Mouse (Mus musculus) lung, embryonic 16.5 days (tissue): ENCODE results near the gene Gm13178. TPM values are rescaled to one million over a fixed set of nuclear protein-coding genes. Genes with fewer than 3 reads are reported as not detected.

Experiments used
- ATAC-seq: fragments of 200-750 bp; cut with Nextera tagmentation; 2 replicates; pipeline ENCODE4 v1.8.0; 2017; ENCODE audit warnings: low read depth, mild to moderate bottlenecking, moderate library complexity
- H3K27ac ChIP-seq: fragments of 300-500 bp; sonication (generic); 2 replicates; pipeline ENCODE4 v1.5.1; 2014; ENCODE audit warnings: mild to moderate bottlenecking, control low read depth, low read length
- H3K27me3 ChIP-seq: fragments of 300-500 bp; sonication (generic); 2 replicates; pipeline ENCODE4 v1.6.1; 2014; ENCODE audit warnings: low read depth, low read length, mixed read lengths; ENCODE audit not compliant: control insufficient read depth, insufficient read depth
- H3K36me3 ChIP-seq: fragments of 300-500 bp; sonication (generic); 2 replicates; pipeline ENCODE4 v1.6.1; 2014; ENCODE audit warnings: low read length; ENCODE audit not compliant: control insufficient read depth, insufficient read depth
- H3K4me1 ChIP-seq: fragments of 300-500 bp; sonication (generic); replicated peaks from 2 replicates; pipeline ENCODE4 v1.6.1; 2014; ENCODE audit warnings: low read length, mixed read lengths; ENCODE audit not compliant: control insufficient read depth, insufficient read depth
- H3K4me2 ChIP-seq: fragments of 300-500 bp; sonication (generic); 2 replicates; pipeline ENCODE4 v1.6.1; 2014; ENCODE audit warnings: low read depth, low read length, control low read depth
- H3K4me3 ChIP-seq: fragments of 300-500 bp; sonication (generic); 2 replicates; pipeline ENCODE4 v1.5.1; 2014; ENCODE audit warnings: mild to moderate bottlenecking, low read length, control low read depth
- H3K9ac ChIP-seq: fragments of 300-500 bp; sonication (generic); 2 replicates; pipeline ENCODE4 v1.6.1; 2014; ENCODE audit warnings: low read length, control low read depth
- H3K9me3 ChIP-seq: fragments of 300-500 bp; sonication (generic); 2 replicates; pipeline ENCODE4 v1.6.1; 2016; ENCODE audit warnings: low read length; ENCODE audit not compliant: control insufficient read depth
- WGBS: fragments of 180-500 bp; shearing (Covaris S2); extraction: QIAGEN DNeasy Blood & Tissue Kit; methylation state at CpG from one replicate; pipeline ENCODE4 v1.1.7; 2014; 5-methylcytosine and 5-hydroxymethylcytosine counted together
- polyA plus RNA-seq: library from polyadenylated mRNA; unstranded; fragments of >200 nt; fragmentation: Nextera tagmentation; extraction: Ambion mirVana; gene quantifications from 2 replicates; pipeline ENCODE4 v1.2.1, GENCODE M21; 2015

Gm13178 gene
- not detected in 2 replicates for polyA plus RNA-seq

- 89% methylated on average over 1 of the region's 1 CpGs for WGBS
Measured at GRCm38 (mm10) chr4:144721304-144721703, at the start of gene Gm13178. Gm13178 (minus strand) TSS chr4:144721404.

GRCm38 (mm10) chr4:144765722-144766121, 44.5 kb upstream of the Gm13178 start:
- H3K27me3 ChIP-seq = no peaks in the 10 kb centered on the region
- WGBS = 28% methylated on average over 2 of the region's 2 CpGs
- H3K36me3 ChIP-seq = no peaks in the 10 kb centered on the region
- H3K4me3 ChIP-seq = no peak overlapping the region
- H3K9me3 ChIP-seq = no peaks in the 10 kb centered on the region
- H3K9ac ChIP-seq = no peak overlapping the region
- H3K4me1 ChIP-seq = no peaks in the 10 kb centered on the region
- H3K27ac ChIP-seq = no peak overlapping the region
- H3K4me2 ChIP-seq = no peak overlapping the region
- no peak for ATAC-seq

More at GRCm38 (mm10) chr4:144721304-144721703, at the start of gene Gm13178:
- Histone ChIP-seq H3K36me3 (no peaks in the 10 kb centered on the region), H3K9me3 (0 out of 2 replicates have a peak, but pooled peaks cover 2% of the 10 kb centered on the region), H3K27me3 (no peaks in the 10 kb centered on the region), H3K9ac (no peak within 1 kb of the TSS), H3K4me3 (no peak within 1 kb of the TSS), H3K4me1 (no peaks in the 10 kb centered on the region), H3K4me2 (no peak within 1 kb of the TSS), H3K27ac (no peak within 1 kb of the TSS)
- ATAC-seq = no peak

- ATAC-seq = no peak
- Histone ChIP-seq H3K27me3 (no peaks in the 10 kb centered on the region), H3K27ac (no peak overlapping the region), H3K9ac (no peak overlapping the region), H3K4me1 (no peaks in the 10 kb centered on the region), H3K4me2 (no peak overlapping the region), H3K4me3 (no peak overlapping the region), H3K9me3 (0 out of 2 replicates have a peak, but pooled peaks cover 3% of the 10 kb centered on the region), H3K36me3 (no peaks in the 10 kb centered on the region)
- WGBS = 30% methylated on average over 1 of the region's 1 CpGs
Measured at GRCm38 (mm10) chr4:144749139-144749538, 27.9 kb upstream of the Gm13178 start.

DNA sequence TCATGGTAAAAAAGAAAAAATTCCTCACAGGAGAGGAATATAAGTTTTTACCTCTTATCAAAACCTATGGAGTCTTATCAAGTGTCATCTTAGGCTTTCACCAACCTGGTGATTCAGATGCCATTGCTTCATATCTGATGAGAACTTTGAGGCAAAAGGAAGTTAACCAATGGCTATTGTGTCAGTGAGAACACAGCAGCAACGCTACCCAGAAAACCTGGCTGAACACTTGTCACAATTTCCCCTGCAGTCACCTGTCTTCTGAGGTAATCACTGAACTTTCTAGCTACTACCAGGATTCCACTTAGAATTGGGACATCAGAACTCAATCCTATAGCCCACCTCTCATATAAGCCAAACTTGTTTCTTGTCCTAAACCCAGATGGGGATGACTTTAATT, 1.5 kb downstream of the Gm13178 start:
- Histone ChIP-seq H3K4me1 (no peaks in the 10 kb centered on the region), H3K27ac (no peak overlapping the region), H3K9me3 (0 out of 2 replicates have a peak, but pooled peaks cover 2% of the 10 kb centered on the region), H3K27me3 (no peaks in the 10 kb centered on the region), H3K36me3 (no peaks in the 10 kb centered on the region), H3K4me3 (no peak overlapping the region), H3K9ac (no peak overlapping the region), H3K4me2 (no peak overlapping the region)
- ATAC-seq = no peak
- WGBS = 77% methylated on average over 1 of the region's 1 CpGs

GRCm38 (mm10) chr4:144718288-144718687, 2.9 kb downstream of the Gm13178 start:
- no peak overlapping the region for H3K4me2 ChIP-seq
- no peak overlapping the region for H3K4me3 ChIP-seq
- no peak overlapping the region for H3K9ac ChIP-seq
- H3K27ac ChIP-seq = no peak overlapping the region
- ATAC-seq = no peak
- H3K9me3 ChIP-seq = 0 out of 2 replicates have a peak, but pooled peaks cover 2% of the 10 kb centered on the region
- H3K4me1 ChIP-seq = no peaks in the 10 kb centered on the region
- no peaks in the 10 kb centered on the region for H3K27me3 ChIP-seq
- 80% methylated on average over 1 of the region's 1 CpGs for WGBS
- H3K36me3 ChIP-seq = no peaks in the 10 kb centered on the region

DNA sequence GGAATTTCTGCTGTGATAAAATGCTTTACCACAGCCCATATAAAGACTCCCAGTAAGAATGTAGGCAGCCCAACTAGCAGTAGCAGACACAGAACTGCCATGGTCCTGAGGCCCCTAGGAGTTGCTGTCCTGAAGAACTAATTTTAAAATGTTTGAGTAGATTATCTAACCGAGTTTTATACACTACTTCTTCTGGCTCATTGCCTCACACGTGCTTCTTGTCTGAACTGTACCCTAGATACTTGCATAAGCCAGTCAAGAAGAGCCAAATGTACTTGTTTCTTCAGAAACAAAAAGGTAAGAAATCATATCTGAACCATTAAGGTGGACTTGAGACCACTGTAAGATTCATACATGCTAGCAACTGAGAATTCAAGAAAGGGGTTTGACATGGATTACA, 34.9 kb downstream of the Gm13178 start, which contains the start of gene Gm436:
Gm436 (minus strand) TSS at position 101 of the 400 bp plus-strand sequence.
- Histone ChIP-seq H3K9ac (no peak within 1 kb of the TSS), H3K4me2 (no peak within 1 kb of the TSS), H3K27ac (no peak within 1 kb of the TSS), H3K4me3 (no peak within 1 kb of the TSS), H3K27me3 (no peaks in the 10 kb centered on the region), H3K4me1 (no peaks in the 10 kb centered on the region), H3K9me3 (no peaks in the 10 kb centered on the region), H3K36me3 (no peaks in the 10 kb centered on the region)
- no peak for ATAC-seq
- WGBS = 39% methylated on average over 2 of the region's 2 CpGs

Other genes starting within 250 kb of the Gm13178 start
- not detected in 2 replicates for gene 9430007A20Rik, start 201.6 kb downstream of the Gm13178 start, polyA plus RNA-seq
- not detected in 2 replicates for gene Gm13124, start 156.3 kb downstream of the Gm13178 start, polyA plus RNA-seq
- not detected in 2 replicates for gene Aadacl4, start 107.7 kb downstream of the Gm13178 start, polyA plus RNA-seq
- gene Gm436, start 35.0 kb downstream of the Gm13178 start, polyA plus RNA-seq = not detected in 2 replicates
- gene Gm438, start 65.2 kb upstream of the Gm13178 start, polyA plus RNA-seq = not detected in 2 replicates
- 67.6 and 77.3 TPM in 2 replicates for gene Dhrs3, start 171.4 kb upstream of the Gm13178 start, polyA plus RNA-seq